Mouse (Mus musculus): ENCODE results near the gene Kcnj2.

GRCm38 (mm10) chr11:111016206-111016605 lies 49.8 kb upstream of the Kcnj2 start:
- TF ChIP-seq POLR2A (IDR thresholded peaks at IDR 0.05; ENCODE audit: control insufficient read depth, extremely low read depth, insufficient read depth, low read length, poor library complexity) (no peak), CTCF (IDR thresholded peaks at IDR 0.05; ENCODE audit: borderline replicate concordance, control insufficient read depth, extremely low read depth, insufficient read depth, low read length, poor library complexity) (no peak)

Data from thymus, adult 2 months (tissue).